Mouse (Mus musculus) CD4-positive helper T cell, adult 2 months (primary cell): Measurements from ENCODE around the gene Ugt1a6a.
"Not testable (repeated sequence)": the region's sequence is repeated elsewhere in the genome, so short reads cannot be mapped to it uniquely, and the experiment has no call there.

Experiments
- DNase-seq: peaks from one replicate; pipeline ENCODE4 v3.0.0-alpha.2; 2012; ENCODE audit warnings: low read depth, missing footprints, low spot score

The Ugt1a6a gene

DNA sequence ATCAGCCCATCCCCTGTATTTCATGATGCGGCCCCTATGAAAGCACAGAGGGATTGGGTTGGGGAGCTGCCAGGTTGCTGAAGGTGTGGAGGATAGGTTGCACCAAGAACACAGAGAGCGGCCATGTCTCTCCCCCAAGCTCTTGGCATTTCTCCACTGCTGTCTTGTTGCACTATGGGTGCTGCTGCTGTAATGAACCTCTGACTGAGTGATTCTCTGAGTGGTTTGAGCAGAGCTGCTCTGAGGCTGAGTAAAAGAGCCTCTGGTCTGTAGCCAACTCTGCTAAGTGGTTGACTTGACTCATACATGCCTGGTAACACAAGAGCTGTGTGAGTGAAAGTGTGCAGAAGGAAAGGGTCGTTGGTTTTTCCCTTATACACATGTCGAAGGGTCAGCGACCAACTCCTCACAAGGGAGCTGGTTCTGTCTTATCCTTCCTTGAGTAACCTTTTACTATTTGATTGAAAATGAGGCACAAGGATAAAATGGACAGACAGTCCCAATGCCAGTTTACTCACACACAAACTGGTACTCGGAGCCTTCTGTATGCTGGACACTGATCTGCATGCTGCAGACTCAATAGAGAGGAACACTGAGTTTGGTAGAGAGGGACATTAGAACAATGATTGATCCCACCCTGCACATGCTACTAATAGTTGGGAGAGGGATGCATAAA lies 758 bp downstream of the Ugt1a6a start:
- not testable (repeated sequence) for DNase-seq

DNA sequence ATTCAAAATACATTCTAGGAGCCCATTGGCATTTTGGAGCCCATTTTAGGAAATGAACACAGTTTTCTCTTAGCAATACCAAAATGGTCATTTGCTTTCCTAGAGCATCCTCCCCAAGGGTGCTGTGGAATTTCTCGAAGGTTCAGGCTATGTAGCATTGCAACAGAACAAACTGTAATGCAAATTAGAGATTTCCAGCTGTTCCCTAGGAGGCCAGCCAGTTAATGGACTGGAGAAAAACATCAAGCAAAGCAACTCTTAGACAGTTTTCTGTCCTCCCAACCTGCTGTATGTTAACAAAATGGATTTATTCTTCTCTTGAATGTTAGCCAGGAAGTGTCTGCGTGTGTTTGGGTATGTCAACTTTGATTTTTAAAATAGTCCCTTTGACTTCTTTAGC lies 2.0 kb downstream of the Ugt1a6a start:
- DNase-seq, result no peak

DNA sequence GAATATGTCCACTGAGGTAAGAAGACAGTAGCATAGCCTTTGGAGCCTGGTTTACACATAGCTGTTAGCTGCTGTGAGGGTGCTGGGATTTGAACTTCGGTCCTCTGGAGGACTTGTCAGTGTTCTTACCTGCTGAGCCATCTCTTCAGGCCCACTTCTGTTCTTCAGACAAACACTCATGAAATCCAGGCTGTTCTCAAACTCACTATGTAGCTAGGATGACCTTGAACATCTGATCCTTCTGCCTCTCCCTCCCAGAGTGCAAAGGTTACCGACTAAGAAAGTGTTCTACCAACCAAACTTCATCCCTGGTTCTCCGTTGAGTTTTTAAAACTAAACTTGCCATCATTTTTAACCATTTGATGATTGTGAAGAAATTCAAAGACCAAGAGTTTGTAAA lies 2.7 kb downstream of the Ugt1a6a start:
- DNase-seq, result no peak

DNA sequence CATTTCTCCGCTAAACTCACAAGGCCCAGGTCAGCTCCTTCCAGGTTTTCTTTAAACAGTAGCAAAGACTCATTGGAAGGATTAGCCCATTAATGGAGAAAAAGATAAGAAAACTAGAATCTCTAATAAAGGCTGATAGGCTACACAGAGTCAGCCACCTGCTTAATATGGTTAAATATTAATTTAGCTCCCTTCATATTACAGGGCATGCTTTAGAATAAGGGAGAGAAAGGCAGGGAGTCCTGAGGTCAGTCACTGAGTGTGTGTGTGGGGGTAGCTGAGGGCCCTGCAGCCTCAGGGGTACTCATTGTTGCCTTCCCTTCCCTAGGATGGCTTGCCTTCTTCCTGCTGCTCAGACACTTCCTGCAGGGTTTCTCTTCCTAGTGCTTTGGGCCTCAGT lies 3.5 kb downstream of the Ugt1a6a start:
- no peak for DNase-seq

DNA sequence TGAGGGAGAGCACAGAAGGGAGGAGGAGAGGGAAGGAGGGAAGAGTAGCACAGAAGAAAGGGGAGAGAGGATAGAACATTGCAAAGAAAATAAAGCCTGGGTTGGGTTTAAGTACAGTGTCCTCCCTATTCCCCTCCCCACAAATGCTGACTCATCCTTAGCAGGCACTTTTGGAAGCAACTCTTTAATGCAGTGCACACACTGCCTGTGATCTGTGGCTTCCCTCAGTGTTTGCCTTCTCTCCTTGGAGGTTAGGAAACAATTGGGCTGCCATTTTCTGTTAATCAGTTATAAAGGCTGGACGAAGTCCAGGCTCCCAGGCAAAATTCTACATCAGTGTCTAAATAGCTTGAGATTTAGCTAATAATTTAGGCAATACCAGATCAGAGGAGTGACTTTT lies 5.9 kb downstream of the Ugt1a6a start:
- not testable (repeated sequence) for DNase-seq

DNA sequence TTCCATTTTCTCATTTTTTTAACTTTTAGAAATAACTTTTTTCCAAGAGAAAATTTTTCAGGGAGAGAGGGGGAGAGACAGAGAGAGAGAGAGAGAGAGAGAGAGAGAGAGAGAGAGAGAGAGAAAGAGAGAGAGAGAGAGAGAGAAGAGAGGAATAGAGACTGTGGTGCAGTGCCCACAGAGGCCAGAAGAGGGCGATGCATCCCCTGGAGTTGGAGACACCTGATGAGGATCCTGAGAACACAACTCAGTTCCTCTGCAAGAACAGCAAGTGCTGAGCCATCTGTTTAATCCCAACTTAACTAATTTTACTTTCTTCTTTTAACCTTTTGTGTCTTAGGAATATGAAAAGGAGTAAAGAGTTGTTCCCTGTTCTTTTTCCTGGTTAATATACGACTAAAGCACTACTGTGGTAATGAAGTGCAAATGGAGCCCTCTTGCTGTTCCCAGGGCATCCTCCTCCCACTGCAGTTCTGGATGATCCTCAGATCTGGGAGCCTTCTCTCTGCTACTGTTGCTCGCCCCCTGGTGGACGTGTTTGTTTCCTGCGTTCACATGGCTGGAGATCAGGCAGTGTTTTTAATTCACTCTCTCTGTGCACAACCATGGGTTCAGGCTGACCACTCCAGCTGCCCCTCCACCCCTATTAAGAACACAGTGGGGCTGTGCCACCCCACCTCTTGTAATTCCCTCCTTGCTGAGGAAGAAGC lies 9.5 kb downstream of the Ugt1a6a start:
- DNase-seq, result peak; percentile 26

DNA sequence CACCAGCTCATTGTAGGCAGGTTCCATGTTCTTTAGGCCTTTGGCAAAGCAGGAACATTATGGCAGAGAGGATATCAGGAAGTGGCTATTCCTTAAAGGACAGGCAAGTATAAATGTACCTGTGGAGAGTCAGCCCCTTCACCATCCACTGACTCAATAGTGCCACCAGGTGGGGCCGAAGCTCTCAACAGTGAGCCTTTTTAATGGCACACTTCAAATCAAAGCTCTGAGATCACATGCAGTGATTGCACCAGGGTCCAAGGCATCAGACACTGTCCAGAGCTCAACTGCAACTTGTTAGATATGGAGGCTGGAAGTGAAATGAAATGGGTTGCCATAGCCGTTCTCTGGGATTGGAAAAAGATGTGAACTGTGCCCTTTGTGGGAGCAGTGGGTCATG lies 10.7 kb downstream of the Ugt1a6a start:
- not testable (repeated sequence) for DNase-seq

DNA sequence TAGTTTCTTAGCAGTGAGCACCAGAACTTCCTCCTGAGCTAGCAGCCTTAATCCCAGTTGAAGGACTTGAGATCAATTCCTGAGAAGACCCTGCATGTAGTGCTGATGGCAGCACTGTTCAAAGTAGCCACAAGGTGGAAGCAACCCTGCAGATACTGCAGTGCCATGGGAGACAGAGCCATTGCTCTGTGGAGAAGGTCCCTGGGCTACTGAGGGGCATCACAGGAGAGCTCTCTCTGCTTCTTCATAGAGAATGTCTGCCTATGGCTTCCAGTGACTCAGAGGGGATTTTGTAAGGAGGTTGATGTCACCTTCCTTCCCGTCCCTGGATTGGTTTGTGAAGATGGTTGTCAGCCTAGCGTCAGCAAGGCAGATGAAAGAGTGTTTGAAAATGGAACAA lies 15.5 kb downstream of the Ugt1a6a start:
- DNase-seq, result not testable (repeated sequence)

DNA sequence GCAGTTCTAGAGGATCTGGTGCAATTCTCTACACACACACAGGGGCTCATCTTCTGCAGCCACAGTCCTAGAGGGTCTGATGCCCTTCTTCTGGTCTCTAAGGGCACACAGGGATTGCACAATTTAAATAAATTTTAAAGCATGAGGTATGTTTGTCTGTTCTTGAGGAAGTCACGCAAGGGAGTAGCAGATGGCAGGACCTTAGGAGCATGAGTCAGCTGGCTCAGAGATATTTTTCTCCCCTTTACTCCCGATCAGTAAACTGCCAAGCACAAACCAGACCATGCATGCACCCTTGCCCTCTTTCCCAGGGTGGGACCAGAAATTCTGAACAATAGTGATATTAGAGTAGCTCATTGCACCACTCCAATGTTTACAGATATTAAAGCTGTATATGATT lies 23.8 kb downstream of the Ugt1a6a start:
- DNase-seq, result no peak

DNA sequence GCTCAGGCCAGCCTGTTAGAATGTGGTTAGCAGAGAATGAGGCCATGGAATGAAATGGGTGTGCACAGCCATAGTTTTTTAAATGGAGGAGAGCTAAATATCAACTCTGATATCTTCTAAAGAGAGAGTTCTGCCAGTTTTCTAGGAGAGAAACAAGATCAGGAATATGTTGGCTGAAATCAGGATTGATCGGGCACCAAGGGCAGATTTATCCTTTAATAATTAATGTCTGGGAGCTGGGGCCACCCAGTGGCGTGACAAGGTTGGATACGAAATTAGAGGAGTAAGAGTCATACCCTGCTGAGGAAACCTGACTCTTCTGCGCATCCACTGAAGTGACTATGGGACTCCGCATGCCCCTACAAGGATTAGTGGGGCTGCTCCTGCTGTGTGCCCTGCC lies 31.1 kb downstream of the Ugt1a6a start, which contains the start of gene Ugt1a5:
Gene Ugt1a5 (plus strand): TSS at position 302 of the 400 bp plus-strand sequence.
- DNase-seq, result no peak

DNA sequence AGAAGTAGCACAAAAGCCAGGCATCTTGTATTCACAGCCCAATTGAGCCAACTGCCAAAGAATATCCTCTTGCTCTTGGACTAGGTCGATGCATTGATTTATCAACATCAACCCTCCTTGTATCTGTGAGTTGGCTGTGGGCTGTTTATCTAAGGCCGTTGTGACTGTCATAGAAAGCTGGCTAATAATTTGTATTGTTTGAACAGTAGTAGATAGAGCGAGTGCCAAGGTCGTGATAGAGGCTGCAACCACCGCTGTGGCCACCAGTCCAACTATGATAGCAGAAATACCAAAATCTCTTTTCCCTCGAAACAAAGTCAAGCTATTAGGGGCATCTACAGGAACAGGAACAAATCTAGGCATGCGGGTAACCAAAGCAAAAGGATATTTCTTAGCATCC lies 37.6 kb downstream of the Ugt1a6a start:
- DNase-seq, result not testable (repeated sequence)

DNA sequence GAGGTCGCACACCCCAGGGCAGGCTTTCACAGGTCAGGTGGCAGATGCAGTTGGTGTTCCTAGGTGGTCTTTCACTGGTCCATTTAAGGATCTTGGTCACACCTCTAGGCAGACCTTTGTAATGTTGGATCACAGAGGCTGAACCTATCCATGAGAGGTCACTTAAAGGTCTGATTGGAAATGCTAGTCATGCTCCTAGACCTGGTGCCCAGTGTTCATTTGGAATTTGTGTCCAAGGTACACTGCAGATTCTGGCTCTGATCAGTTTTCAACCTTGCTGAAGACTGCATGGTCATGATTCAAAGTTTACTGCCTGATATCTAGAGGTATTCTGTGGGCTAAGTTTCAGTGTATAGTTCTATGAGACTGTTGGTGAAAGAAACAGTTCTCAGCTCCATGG lies 45.0 kb downstream of the Ugt1a6a start:
- no peak for DNase-seq

DNA sequence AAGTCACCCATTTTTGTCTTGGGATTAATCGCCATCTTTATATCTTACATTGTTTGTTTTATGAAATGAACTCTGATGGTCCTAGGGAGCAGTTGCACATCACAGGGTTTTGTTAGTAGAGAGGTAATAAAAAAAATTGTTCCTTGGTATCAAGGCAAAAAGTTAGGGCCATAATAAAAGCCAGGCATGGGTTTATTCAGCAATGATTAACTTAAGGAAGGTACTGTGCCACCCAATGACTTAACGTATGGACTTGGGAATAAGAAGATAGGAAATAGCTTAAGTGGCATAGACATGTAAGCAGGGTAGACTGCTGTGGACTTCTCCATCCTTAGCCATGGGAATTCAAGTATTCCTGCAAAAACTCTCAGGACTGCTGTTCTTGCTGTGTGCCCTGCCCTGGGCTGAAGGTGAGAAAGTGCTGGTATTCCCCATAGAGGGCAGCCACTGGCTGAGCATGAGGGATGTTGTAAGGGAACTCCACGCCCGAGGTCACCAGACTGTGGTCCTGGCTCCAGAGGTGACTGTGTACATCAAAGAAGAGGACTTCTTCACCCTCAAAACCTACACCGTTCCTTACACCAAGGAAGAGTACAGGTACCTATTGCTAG lies 51.8 kb downstream of the Ugt1a6a start:
- DNase-seq, result no peak

DNA sequence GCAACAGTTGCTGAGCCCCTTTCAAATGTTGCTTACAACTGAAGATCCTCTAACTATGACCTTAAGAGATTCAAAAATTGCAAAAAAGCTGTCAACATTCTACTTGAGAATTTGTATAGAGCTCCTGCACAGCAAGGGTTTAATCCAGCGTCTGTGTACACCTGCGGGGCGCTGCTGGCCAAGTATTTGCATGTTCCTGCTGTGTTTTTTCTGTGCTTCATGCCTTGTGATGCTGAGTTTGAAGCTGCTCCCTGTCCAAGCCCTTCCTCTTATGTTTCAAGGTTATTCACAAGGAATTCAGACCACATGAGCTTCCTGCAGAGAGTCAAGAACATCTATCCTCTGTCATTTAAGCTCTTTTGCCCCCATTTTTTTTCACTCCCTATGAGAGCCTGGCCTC lies 57.5 kb downstream of the Ugt1a6a start:
- DNase-seq, result no peak

DNA sequence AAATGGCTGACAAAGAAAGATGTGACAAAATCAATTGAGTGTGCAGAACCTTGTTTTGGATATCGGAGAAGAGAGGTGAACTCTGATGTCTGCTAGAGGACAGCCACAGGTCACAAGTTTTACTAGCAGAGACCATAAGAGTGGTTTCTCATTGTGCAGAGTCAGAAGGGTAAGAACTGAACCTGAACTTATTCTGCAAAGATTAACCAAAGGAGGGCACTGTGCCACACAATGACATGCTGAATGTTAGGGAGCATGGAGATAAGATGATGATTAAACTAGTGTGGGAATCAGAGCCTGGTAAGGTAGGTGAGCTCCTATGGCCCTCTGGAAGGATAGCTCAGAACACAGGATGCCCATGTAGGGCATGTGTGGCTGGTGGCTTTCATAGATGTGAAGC lies 61.1 kb downstream of the Ugt1a6a start:
- no peak for DNase-seq

DNA sequence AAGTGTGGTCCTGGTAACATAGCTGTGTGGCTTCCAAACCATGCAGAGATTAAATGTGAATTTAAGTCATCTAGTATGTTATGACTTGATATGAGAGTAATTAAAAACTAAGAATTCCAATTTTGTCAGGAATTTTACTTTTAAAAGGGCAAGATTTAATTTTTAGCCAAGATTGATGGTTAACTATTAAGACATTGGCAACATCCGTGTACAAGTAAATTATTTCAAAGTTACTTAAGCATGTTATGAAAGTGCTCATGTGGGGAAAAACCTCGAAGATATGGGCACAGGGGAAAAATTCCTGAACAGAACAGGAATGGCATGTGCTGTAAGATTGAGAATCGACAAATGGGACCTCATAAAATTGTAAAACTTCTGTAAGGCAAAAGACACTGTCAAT lies 62.8 kb downstream of the Ugt1a6a start:
- no peak for DNase-seq

DNA sequence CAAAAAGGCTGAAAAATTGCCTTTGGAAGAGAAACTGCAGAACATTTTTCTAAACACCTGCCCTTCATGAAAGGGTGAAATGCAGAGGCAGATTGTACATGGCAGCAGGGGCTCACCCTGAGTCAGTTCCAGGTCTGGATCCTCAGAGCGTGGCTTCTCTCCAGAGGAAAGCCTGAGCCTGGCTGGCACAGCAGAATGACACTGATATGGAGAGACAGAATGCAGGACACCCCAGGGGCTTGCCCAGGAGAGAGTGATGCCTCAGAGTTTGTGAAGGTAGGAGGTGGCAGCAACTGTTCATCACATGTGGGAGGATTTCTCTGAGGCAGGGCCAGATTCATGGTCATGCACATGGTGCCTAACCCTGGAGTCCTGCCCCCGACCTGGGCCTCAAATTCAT lies 65.4 kb downstream of the Ugt1a6a start:
- no peak for DNase-seq

DNA sequence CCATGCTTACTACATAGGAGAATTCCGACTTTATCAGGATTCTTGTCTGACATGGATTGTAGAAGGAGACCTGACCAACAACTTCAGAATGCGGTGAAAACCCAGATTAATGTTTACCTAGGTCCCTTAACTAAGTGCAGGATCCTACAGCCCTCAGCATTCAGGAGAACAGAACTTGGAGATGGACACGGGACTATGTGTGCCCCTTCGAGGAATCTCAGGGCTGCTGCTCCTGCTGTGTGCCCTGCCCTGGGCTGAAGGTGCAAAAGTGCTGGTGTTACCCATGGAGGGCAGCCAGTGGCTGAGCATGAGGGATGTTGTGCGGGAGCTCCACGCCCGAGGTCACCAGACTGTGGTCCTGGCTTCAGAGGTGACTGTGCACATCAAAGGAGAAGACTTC lies 65.8 kb downstream of the Ugt1a6a start, which contains the start of gene Ugt1a2:
Gene Ugt1a2 (plus strand): TSS at position 146 of the 400 bp plus-strand sequence.
- DNase-seq, result no peak

DNA sequence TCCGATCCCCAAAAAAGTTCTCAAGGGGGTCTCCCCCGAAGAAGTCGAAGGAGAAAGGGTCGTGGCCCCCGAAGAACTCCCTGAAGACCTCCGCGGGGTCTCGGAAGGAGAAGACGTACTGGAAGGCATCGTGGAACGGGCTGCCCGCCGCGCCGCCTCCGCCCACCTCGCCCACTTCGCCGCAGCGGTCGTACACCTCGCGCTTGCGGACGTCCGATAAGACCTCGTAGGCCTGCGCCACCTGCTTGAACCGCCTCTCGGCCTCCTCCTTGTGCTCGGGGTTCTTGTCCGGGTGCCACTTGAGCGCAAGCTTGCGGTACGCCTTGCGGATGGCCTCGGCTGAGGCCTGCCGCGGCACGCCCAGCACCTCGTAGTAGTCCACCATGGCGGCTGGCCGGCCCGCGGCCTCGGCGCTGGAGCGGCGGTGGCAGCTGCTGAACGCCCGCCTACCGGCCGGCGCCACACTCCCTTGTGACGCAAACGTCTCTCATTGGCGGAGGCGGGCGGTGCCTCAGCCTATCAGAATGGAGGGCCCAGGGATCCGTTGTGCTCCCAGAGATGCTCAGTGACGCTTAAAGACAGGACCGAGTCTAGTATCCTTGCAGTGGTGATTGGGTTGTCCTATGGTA lies 70.8 kb downstream of the Ugt1a6a start, which contains the start of gene Dnajb3:
Gene Dnajb3 (minus strand): TSS at position 489 of the 629 bp plus-strand sequence.
- DNase-seq, result peak; percentile 67

DNA sequence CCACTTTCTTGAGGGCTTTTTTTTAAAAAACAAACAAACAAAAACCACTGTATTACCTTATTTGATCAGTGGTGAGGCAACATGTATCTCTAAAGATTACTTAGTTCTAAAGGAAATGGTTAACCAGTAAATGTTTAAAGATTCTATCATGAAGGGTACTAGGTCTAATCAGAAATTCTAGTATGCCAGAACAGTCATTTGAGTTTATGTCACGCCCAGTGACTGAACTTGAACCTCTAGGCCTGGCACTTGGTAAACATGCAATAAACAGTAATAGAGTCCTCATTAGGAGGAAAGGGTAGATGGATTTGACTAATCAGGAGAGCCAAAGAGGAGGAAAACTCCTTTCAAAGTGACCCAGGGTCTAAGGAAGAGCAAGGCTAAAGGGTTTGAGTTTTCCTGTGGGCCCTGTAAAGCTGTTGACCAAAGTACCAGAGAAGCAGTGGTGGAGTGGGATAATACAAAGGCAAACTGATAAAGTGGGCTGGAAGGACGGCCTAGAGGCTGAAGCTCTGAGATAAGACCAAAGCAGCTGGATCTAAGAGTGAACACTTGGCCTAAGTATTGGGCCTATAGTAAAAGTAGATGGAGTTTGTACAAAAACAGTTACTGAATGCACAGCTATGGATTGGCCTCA lies 72.4 kb downstream of the Ugt1a6a start:
- DNase-seq, result no peak

DNA sequence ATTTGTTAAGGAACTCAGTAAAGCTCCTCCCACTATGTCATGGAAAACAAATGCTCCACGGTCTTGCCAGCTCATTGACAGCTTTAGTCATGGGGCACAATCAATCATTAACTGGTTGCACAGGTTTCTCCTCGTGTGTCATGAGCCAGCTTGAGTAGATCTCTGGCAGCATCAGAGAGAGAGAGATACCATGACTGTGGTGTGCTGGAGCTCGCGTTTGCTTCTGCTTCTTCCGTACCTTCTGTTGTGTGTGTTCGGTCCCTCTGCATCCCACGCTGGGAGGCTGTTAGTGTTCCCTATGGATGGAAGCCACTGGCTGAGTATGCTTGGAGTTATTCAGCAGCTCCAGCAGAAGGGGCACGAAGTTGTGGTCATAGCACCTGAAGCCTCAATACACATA lies 77.2 kb downstream of the Ugt1a6a start, which contains the start of gene Ugt1a1:
Gene Ugt1a1 (plus strand): TSS at position 148 of the 400 bp plus-strand sequence.
- peak; percentile 14 for DNase-seq
